Mouse (Mus musculus) cerebellum, adult 18-20 months (tissue): ENCODE data around the gene Papss1.

Source experiments
- DNase-seq, 2 experiments: peaks; one replicate each; pipeline ENCODE4 v3.0.0; 2021

Papss1 gene

DNA sequence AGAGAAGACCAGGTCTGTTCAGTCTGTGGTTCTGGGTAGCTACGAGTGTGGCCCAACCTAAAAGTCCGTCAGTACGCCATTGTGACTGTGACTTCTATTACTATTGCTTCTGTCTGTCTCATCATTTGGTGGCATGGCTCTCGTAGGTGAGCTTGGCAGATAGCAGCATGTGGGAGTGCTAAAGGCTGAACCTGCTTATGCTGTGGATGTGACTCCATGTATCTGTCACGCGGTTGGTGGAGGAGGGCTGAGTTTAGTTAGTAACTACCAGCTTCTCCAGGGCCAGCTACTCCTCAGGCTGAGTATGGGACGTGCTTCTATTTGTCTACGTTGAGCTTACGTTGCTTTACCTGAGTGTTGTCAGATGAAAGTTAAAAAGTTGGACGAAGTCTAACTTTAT is 23.4 kb downstream of the Papss1 start:
- DNase-seq: no peak

DNA sequence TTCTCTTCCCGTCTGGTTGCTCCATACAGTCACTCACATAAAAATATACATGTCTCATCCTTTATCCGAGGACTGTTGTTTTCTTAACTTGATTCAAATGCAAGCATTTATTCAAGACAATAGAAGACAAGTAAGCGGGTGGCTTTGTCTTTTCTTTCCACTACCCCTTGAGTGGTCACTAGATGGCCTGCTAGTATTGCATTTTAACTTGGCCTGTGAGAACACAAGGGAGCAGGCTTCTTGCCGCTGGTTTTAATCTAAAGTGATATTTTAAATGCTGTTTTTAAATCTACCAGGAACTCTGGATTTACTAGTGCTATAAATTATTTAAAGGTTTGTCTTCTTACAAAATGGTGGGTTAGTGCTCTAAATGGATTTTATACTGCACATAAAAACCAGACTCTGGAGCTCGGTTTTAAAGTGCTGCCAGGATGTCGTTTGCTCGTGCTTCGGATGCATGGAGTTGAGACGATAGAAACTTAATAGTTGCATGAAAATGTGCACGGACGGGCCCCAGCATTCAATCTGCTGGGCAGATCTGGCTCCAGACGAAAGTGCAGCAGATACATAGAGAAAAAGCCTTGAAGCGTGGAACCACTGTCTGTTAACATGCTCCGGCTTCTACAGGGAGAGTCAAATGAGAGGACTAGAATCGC is 28.7 kb downstream of the Papss1 start:
- DNase-seq: no peak

DNA sequence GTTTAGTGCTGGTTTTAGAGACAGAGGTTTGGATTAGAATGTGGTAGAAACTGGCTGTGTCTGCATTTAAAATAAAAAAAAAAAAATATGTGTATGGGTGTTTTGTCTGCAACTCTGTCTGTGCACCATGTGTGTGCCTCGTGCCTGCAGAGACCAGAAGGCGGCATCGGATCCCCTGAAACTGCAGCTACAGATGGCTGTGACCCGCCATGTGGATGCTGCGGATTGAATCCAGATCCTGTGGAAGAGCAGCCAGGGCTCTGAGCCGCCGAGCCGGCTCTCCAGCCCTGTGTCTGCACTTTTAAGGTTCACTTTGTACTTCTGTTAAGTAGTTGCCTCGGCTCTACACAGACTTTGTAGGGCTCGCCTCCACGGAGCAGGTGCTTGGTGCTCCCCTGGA is 29.8 kb downstream of the Papss1 start:
- DNase-seq: no peak

DNA sequence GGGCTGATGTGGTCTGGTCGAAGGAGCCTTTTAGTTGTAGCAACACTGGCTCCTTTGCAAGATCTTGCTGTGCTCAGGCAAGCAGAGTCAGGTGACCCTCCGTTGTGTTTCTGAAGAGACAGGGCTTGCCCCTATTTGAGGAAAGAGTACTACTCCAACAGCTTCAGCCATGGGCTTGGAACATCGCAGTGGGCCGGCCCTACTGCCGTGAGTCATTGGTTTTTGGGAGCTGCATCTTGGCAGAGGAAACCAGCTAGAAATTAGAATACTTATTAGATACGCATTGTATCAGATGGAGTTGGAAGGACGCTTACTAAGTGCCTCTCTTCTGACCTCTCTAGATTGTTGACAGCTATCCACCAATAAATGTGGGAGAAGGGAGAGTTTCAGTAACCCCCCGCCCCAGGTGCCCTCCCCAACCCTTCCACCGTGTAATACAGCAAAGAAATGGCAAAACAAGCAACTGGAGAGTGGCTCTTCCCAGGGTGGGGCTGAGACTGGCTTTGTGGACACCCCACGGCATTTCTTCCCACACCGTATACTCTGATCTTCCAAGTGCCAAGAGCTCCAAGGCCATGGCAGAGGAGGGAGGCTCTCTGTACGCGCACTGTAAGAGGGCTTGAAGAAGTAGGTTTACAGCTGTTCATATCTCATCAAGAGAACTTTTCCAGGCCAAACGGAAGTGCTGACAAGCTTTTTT is 31.1 kb downstream of the Papss1 start:
- no peak for DNase-seq

DNA sequence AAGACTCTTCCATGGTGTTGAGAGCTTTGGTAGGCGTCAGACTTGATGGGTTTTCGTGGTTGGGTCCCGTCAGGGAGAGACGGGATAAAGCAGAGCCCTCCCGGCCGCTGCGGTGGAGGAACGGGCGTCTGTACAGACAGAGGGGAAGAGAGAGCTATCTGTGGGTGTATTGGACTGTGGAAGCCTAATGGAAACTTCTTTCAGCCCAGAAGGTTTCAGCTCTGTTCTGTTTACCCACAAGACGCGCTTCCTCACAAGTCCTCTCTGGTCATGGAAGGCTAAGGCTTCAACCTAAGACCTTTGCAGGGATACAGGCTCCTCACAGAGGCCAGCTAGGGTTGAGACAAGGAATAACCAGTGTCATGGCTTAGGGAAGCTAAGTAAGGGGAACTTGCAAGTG is 36.2 kb downstream of the Papss1 start:
- DNase-seq: no peak

DNA sequence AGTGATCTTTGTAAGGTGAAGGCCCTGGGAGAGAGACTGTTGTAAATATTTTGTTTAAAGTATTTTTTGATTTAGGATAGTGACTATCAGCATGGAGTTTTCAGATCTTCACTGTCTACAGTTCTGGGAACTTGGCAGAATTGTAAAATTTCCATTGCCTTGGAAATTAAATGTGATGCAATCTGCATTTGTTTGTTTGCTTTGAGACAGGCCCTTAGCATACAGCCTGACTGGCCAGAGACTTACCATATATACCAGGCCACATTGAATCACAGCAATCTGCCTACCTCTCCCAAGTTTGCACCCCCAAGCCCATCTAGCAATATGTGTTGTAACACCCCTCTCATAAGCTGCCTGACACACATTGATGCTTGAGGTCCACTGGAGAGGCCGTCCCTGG is 36.8 kb downstream of the Papss1 start:
- no peak for DNase-seq

DNA sequence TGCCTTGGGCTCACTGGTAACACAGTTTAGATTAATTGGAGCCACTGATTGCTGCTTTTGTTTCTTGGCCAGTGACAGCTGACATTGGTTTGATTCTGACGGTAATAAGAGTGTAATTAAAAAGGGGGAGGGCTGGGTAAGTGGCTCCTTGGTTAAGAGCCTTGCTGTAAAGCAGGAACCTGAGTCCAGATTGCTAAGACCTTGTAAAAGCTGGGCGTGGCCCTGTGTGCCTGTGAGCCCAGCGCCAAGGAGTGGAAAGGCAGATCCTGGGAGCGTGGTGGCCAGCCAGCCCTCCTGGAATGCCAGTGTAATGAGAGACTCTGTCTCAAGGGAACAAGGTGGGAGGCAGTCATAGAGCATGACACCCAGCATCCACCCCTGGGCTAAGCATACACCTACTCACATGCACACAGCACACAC is 38.4 kb downstream of the Papss1 start:
- no peak for DNase-seq

DNA sequence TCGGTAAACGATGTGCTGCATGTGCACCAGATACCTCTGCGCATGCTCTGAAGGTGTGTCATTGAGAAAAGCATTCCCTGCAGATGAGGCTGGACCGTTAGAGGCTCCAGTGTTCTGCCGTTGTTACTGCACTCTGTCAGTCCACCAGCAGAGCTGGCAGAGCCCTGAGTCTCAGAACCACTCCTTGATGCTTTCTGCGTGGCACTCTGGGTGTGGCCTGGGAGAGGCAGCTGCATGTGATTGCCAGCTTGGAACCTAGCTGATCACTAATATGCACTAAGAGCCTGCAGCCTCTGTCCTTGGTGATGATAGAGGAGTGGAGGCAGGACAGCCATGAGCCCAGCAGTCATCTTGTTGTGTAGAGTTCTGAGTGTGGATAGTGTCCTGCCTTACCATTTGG is 43.5 kb downstream of the Papss1 start:
- no peak for DNase-seq

DNA sequence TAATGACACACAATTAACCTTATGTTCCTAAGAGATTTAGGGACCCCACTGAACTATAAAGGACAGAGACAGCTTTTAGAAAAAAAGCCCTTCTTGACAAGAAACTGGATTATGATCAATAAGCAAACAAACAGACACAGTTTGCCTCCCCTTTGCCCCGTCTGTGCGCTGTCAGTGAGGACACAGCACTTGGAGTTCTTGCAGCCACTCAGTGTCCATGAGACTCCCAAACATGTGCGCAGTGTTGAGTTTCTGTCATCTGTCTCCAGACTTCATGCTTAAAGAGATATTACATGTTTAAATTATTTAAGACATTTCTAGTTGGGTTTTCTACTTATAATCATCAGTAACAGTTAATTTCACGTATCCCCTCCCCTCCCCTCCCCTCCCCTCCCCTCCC is 45.1 kb downstream of the Papss1 start:
- no peak for DNase-seq

DNA sequence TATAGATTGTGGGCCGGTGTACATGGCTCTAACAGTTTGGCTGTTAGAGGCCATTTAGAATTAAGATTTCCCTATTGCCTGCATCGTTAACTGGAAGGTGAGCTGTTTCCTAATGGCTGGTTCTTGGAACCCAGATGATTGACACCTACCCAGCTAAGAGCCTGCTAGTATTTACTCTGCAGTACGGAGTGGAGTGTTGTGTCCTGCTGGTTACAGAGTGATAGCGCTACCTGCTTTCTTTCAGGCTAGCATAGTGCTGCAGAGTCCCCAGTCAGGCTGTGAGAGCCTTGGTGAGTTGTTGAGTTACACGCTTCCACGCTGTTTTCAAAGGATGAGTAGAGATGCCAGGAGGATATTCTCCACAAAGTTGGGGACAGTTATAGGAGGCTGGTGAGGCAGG is 46.0 kb downstream of the Papss1 start:
- DNase-seq: no peak

DNA sequence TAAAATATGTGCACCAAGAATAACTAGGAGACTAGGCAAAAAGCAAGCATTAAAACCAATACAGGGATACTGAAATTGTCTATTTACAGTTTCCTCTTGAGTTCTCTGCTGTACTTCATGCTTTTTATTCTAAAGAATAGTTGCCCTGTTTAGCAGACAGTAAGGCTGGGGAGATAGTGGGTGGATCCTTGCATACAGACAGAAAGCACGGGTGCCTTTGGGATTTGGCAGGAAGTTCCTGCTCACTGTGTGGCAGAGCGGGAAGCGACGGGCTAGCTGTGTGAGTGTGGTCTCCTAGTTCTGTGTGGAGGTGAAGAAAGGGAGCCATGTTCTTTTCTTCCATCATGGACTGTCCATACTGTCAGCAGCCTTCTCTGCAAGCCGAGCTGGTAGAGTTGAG is 48.3 kb downstream of the Papss1 start:
- no peak for DNase-seq

DNA sequence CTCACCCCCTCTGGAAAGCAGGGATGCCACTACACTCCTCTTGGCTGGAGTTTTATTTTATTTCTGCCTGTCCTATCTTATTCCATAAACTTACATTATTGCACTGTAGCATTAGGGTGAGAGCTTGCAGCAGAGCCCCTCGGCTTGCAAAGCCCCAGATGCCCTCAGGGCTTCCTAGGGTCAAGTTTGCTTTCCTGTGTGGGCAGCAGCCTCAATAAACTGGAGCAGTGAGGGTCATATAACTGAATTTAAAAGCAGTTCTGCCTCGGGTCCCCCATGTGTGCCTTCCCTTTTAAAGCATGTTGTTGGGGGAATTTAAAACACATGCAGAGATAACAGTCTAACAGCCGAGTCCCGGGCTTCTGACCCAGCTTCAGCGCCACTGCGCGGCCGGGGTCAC is 49.5 kb downstream of the Papss1 start:
- DNase-seq: no peak

DNA sequence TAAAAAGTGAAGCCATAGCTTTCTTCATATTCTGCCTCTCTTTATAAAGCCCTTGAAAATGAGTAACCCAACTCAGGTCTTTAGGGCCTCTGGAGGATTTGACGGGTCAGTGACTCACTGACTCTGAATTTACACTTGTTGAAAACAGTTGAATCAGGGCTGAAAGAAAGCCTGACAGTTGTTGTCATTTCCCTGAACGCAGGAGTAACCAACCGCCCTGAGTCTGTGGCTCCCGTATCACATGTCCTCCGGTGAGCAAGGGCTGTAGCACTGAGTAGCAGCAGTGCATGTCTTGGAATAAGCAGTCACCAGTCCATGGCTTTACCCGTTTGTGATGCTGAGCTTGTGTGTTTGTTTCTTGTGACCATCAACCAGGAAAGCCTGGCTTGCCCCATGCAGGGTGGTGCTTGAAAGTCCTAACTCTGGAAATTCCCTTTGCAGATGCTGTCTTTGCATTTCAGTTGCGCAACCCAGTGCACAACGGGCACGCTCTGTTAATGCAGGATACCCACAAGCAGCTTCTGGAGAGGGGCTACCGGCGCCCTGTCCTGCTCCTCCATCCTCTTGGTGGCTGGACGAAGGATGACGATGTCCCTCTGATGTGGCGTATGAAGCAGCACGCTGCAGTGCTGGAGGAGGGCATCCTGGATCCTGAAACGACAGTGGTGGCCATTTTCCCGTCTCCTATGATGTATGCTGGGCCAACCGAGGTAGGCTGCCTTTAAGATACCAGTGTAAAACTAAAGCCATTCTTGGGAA is 54.2 kb downstream of the Papss1 start:
- no peak for DNase-seq

DNA sequence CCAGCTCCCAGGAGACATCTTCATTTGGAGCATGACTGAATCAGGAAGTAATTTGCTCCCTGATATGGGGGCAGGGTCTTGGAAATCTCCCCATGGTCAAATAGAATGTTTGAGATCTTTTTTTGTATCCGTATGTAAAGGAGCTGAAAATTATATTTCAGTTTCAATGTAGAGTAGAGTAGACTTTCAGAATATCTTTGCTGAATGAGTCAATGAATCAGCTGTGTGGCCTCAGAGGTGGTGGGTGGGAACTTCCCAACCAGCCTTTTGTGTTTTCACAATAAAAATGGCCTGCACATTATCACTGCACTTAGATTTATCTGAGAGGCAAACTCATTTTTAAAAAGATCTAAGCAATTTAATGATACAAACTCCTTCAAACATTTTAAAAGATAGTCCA is 58.6 kb downstream of the Papss1 start:
- no peak for DNase-seq

DNA sequence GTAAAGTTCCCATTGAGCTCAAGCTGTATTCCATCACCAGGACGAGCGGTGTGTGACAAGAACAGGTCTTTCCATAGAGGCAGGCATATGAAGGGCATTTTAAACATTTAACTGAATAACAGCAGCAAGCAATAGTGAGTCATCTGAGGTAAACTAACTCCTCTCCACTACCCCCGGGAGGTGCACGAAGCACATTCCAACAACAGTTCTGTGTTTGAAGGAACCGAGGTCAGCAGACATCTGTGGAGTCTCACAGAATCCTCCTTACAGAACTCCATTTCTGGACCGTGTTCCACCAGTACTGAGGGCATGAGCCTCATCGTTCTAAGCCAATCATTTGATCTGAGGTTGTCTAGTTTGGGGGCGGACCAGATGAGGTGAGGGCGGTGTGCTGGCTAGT is 59.5 kb downstream of the Papss1 start:
- no peak for DNase-seq

DNA sequence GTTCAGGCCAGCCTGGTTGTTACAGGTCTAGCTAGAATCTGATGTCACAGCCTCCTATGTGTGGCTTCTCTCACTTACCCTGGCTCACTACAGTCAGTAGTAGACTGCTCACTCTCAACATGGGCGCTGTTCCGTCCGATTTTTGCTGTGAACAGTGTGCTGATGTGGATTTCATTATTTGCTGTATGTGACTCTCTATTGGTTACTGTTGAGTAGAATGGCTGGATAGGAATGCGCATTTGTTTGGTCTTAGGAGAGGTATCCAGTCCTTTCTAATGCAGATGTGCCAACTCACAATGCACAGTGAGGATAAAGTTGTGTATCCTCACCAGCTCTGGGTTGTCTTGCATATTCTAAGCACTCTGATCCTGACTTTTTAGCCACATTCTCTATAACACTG is 62.9 kb downstream of the Papss1 start:
- no peak for DNase-seq

DNA sequence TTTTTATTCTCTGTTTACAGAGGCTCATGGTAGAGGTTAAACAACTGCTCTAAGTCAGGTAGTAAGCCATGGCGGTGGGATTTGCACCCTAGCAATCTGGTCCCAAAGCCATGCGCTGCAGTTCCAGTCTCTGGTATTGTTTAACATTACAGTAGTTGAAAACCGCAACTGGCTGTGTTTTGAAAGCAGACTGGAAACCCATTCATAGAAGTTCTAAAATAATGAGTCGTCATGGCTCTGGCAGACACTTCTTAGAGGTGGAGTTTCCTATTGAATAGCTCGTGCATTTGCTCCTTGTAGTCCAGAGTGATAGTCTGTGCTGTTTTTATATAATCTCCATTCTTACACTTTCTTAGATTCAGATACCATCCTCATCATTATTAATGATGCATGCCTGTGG is 63.7 kb downstream of the Papss1 start:
- DNase-seq: no peak

DNA sequence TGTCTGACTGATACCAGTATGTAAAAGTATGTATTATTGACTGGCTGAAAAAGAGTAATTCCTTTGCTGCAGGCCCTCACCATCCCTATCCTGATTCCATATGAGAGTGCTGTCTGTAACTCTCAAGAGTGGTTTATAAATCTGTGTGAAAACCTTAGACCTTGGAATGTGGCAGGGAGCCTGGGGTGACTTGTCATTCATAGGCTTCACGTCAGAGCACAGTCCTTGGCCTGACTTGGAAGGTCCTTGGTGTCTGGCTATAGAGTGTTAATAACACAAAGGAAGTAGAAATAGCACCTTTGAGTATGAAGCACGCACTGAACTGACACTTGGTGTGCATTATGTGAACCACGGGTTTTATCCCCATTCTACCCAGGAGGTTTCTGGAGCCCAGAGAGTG is 64.4 kb downstream of the Papss1 start:
- DNase-seq: no peak

DNA sequence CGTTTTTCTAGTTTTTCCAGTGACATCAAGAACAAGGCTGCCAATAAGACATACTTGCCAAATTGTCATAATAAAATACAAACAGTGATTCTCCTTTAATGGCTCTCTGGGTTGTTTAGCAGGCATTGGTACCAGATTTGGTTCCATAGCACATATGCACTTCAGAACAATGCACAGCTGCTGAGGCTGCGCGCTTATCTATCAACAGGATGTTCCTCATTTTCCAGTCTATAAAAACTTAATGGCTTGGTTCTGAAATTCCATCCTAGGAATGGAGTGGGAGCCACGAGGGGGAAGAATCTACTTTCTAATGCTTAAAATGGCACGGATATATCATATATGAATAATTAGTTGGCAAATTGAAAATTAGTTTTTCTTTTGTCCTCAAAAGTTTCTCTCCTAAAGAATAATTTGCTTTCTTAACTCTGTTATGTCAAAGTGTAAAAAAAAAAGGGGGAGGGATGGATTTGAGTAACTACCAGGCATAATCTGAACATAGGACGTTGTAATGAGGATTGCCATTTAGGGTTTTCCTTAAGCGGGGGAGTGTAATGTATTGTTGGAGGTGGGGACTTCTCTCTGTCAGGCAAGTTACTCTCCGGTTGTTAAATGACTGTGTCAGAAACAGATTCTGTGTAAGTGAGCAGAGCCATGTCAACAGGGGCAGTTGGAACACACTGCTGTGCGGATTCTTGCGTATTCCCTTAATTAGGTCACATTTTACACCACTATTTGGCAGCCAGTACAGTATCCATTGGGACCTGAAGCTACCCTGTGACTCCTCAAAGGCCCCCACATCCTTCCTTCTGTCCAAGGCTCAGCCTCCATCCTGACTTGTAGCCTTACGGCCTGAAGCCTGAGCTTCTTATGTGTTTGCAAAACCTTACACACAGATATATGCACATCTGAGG is 66.1 kb downstream of the Papss1 start:
- peak; percentile 29 to 35 for DNase-seq

DNA sequence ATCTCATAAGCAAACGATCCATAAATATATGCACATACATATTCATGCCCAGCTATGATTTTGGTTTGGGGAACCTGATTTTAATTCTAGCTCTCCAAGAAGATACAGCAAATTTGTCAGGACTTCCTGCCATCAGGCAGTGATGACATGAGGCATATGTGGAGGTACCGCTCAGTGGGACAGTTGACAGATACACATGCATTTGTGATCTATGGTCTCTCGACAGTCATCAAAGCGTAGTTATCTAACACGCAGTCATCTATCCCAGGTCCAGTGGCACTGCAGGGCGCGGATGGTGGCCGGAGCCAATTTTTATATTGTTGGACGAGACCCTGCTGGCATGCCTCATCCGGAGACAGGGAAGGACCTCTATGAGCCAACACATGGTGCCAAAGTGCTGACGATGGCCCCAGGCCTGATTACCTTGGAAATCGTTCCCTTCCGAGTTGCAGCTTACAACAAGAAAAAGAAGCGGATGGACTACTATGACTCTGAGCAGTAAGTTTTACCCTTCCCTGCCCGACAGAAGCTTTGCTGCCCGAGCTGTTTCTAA is 66.8 kb downstream of the Papss1 start:
- DNase-seq: peak; percentile 83 to 85

DNA sequence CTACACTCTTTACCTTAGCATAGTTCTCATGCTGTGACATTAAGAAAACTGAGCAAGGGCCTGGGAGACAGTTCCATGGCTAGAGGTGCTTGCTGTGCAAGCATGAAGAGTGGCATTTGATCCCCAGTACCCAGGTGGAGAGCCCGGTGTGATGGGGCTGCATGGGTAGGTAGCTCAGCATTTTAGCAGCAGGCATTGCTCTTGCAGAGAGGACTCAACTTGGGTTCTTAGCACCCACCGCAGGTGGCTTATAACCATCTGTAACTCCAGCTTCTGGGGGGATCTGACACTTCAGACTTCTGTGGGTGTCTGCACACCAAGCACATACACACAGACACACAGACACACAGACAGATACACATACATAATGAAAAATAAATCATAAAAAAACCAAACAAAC is 69.5 kb downstream of the Papss1 start:
- no peak for DNase-seq

DNA sequence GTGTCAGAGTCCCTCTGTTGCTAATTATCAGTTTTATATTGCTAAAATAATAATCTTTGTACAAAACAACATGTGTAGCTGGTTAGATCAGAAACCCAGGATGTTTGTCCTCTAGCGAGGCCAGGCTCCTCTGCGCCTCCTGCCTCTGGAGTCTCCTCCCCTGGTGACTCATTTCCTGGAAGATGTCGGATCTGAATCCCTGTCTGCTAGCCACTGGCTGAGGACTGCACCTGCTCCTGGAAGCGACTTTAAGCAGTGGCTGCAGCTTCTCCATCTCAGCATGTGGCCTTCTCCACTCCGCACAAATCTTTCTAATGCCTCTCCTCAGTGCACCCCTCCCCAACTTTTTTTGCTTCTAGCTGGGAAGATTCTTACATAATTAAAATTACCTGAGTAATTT is 71.6 kb downstream of the Papss1 start:
- peak in 1 of 2 experiments; percentile 16 for DNase-seq

DNA sequence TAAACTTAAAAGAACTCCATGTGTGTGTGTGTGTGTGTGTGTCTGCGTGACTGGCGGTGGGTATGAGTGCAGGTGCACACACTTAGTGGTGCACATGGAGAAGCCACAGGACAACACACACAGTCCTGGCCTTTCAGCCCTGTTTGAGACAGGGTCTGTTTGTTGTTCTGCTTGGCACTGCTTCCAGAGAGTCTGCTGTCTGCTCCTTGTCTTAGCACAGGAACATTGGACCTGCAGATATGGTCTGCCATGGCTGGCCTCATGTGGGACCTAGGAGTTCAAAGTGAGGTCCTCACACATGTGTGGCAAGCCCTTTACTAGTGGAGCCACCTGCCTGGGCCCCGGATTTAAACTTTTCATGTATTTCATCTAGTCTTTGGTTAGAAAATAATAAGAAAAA is 72.4 kb downstream of the Papss1 start:
- no peak for DNase-seq
